7 mouse cellular contexts compared by ENCODE assay signal in genomic region chr16:55934453-55935037, GRCm38 (mm10). TPM values are rescaled to one million over a fixed set of nuclear protein-coding genes. Genes with fewer than 3 reads are reported as not detected.
DNase-seq lines count a peak whose midpoint lies in the region; ATAC-seq lines count a peak whose summit lies in the region.

Gene Cep97, minus strand, starts transcription at chr16:55934855.

- peak; percentile 89 for DNase-seq in adrenal gland, postnatal 10 days
- peak; percentile 90 for DNase-seq in embryonic facial prominence, embryonic 10.5 days (ENCODE audit: low spot score)
- DNase-seq in kidney, adult 11 months = peak; percentile 96
- DNase-seq in limb, embryonic 10.5 days (ENCODE audit: low spot score) = peak; percentile 85
- DNase-seq in spleen, adult 12 weeks (ENCODE audit: low spot score) = peak; percentile 86

- no peaks in the 10 kb centered on the region for H3K4me1 ChIP-seq in embryonic facial prominence, embryonic 10.5 days
- H3K4me1 ChIP-seq in limb, embryonic 10.5 days = no peaks in the 10 kb centered on the region
- H3K4me1 ChIP-seq in midbrain, embryonic 13.5 days (replicated peaks) = peaks cover 9% of the 10 kb centered on the region

- no peaks in the 10 kb centered on the region for H3K9me3 ChIP-seq in embryonic facial prominence, embryonic 10.5 days
- H3K9me3 ChIP-seq in limb, embryonic 10.5 days (replicated peaks) = no peaks in the 10 kb centered on the region
- H3K9me3 ChIP-seq in midbrain, embryonic 13.5 days = no peaks in the 10 kb centered on the region

- WGBS in embryonic facial prominence, embryonic 10.5 days = under 1% methylated on average over 24 of the region's 24 CpGs
- under 1% methylated on average over 24 of the region's 24 CpGs for WGBS in limb, embryonic 10.5 days
- under 1% methylated on average over 24 of the region's 24 CpGs for WGBS in midbrain, embryonic 13.5 days

- peaks cover 15% of the 10 kb centered on the region for H3K36me3 ChIP-seq in embryonic facial prominence, embryonic 10.5 days (replicated peaks)
- peaks cover 16% of the 10 kb centered on the region for H3K36me3 ChIP-seq in limb, embryonic 10.5 days
- H3K36me3 ChIP-seq in midbrain, embryonic 13.5 days = peaks cover 2% of the 10 kb centered on the region; the same call in 1 of the 2 replicates

- peak within 1 kb of the TSS; percentile 75 for H3K4me2 ChIP-seq in midbrain, embryonic 13.5 days (replicated peaks)

- peak; percentile 95 for ATAC-seq in granulocyte monocyte progenitor cell, adult 5-6 weeks (replicated peaks; ENCODE audit: poor library complexity, severe bottlenecking)
- peak; percentile 100 for ATAC-seq in midbrain, embryonic 13.5 days

- peak within 1 kb of the TSS; percentile 79 for H3K9ac ChIP-seq in midbrain, embryonic 13.5 days (replicated peaks)

- peak within 1 kb of the TSS; percentile 82 for H3K4me3 ChIP-seq in embryonic facial prominence, embryonic 10.5 days
- peak within 1 kb of the TSS; percentile 79 for H3K4me3 ChIP-seq in limb, embryonic 10.5 days
- H3K4me3 ChIP-seq in midbrain, embryonic 13.5 days (replicated peaks) = peak within 1 kb of the TSS; percentile 84

- H3K27ac ChIP-seq in embryonic facial prominence, embryonic 10.5 days (replicated peaks) = peak within 1 kb of the TSS; percentile 93
- peak within 1 kb of the TSS; percentile 92 for H3K27ac ChIP-seq in limb, embryonic 10.5 days
- peak within 1 kb of the TSS; percentile 82 for H3K27ac ChIP-seq in midbrain, embryonic 13.5 days

- no peaks in the 10 kb centered on the region for H3K27me3 ChIP-seq in embryonic facial prominence, embryonic 10.5 days (replicated peaks; ENCODE audit: low read depth, poor library complexity, severe bottlenecking)
- H3K27me3 ChIP-seq in limb, embryonic 10.5 days (ENCODE audit: low read depth, poor library complexity, severe bottlenecking) = no peaks in the 10 kb centered on the region
- no peaks in the 10 kb centered on the region for H3K27me3 ChIP-seq in midbrain, embryonic 13.5 days

RNA-seq across cellular contexts. Expression of gene Cep97, which starts in this region (rescaled TPM):
- total RNA-seq in adrenal gland, postnatal 10 days (2021) = 1 to 10 TPM; 7.4 to 8.1 TPM
- 17.6 and 17.9 TPM in 2 replicates for polyA plus RNA-seq in embryonic facial prominence, embryonic 10.5 days (2016; fragmentation: Nextera tagmentation; extraction: Ambion mirVana)
- total RNA-seq in granulocyte monocyte progenitor cell, adult 5-6 weeks (2014; fragmentation: Nextera tagmentation) = 15.2 and 16.5 TPM in 2 replicates
- 17.0 and 25.5 TPM in 2 replicates for total RNA-seq in granulocyte monocyte progenitor cell, adult 5-6 weeks (2017)
- polyA plus RNA-seq in limb, embryonic 10.5 days (2016; fragmentation: Nextera tagmentation; extraction: Ambion mirVana) = 14.2 and 15.6 TPM in 2 replicates
- polyA plus RNA-seq in midbrain, embryonic 13.5 days (2015; fragmentation: Nextera tagmentation; extraction: Ambion mirVana) = 17.2 and 17.8 TPM in 2 replicates

Comparison
In these comparisons a context has a peak if more than half of its experiments do, and no peak if none do; other contexts are left out.
1. Peak in every context shown above with its lines: DNase-seq, ATAC-seq, H3K4me3 ChIP-seq and H3K27ac ChIP-seq.